Mouse (Mus musculus) kidney, adult 2 months (tissue): ENCODE measurements around the gene Tex10. TPM values are rescaled to one million over a fixed set of nuclear protein-coding genes. Genes with fewer than 3 reads are reported as not detected.
"Not testable (repeated sequence)": the region's sequence is repeated elsewhere in the genome, so short reads cannot be mapped to it uniquely, and the experiment has no call there.

Source experiments
- DNase-seq: peaks from one replicate; pipeline ENCODE4 v3.0.0; 2021
- H3K27ac ChIP-seq: fragments of 200-500 bp; 2 replicates; pipeline ENCODE4 v1.5.1; 2012; ENCODE audit warnings: low read depth, low read length, control low read depth, inconsistent platforms; ENCODE audit not compliant: insufficient read depth
- H3K27me3 ChIP-seq: fragments of 200-500 bp; replicated peaks from 2 replicates; pipeline ENCODE4 v1.6.1; 2012; ENCODE audit warnings: mild to moderate bottlenecking, moderate library complexity, low read length, inconsistent platforms; ENCODE audit not compliant: control insufficient read depth, insufficient read depth
- H3K36me3 ChIP-seq: fragments of 200-500 bp; 2 replicates; pipeline ENCODE4 v1.6.1; 2012; ENCODE audit warnings: mild to moderate bottlenecking, moderate library complexity, low read length, inconsistent platforms; ENCODE audit not compliant: control insufficient read depth, insufficient read depth
- H3K4me1 ChIP-seq: fragments of 200-500 bp; 2 replicates; pipeline ENCODE4 v1.6.1; 2011; ENCODE audit warnings: low read length; ENCODE audit not compliant: control insufficient read depth, insufficient read depth
- H3K4me3 ChIP-seq: fragments of 200-500 bp; 2 replicates; pipeline ENCODE4 v1.5.1; 2011; ENCODE audit warnings: mild to moderate bottlenecking, low read depth, low read length, control low read depth; ENCODE audit not compliant: insufficient read depth
- CTCF ChIP-seq: fragments of 200-500 bp; conservative IDR thresholded peaks from 2 replicates; pipeline ENCODE4 v1.5.1; 2011; ENCODE audit warnings: low read depth, mild to moderate bottlenecking, control low read depth, low read length, moderate library complexity, mixed read lengths; ENCODE audit not compliant: insufficient read depth, insufficient read length
- POLR2A ChIP-seq: fragments of 200-500 bp; IDR thresholded peaks from one replicate; pipeline ENCODE4 v1.6.1; 2011; ENCODE audit warnings: low read depth, low read length, control low read depth
- WGBS: fragments of 180-500 bp; shearing (Covaris S2); methylation state at CpG from one replicate; pipeline ENCODE4 v1.1.7; 2018; 5-methylcytosine and 5-hydroxymethylcytosine counted together
- polyA plus RNA-seq: library from polyadenylated mRNA; depleted of rRNA; stranded (reverse); fragments of >200 nt; gene quantifications from 2 replicates; pipeline ENCODE4 v1.2.3, GENCODE M21; 2012

The Tex10 gene
- polyA plus RNA-seq, 1 experiment = 9.4 TPM

DNA sequence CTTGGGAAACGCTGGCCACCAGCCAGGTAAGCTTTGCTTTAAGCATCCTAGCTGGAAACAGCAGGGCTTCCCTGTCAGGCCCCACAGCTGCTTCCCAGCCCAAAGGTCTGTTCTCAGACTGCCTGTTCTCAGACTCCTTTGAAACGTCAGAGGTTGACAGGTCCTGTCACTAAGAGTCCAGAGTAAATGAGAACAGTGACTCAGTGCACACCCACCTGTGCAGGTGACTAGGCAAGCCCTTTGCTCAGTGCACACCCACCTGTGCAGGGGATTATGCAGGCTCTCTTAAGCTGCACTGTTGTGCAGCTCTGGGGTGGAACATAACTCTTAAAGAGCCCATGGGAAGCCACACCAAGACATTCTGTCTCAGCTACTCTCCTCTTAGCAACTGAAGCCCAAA lies 49.5 kb downstream of the Tex10 start:
- no peaks in the 10 kb centered on the region for H3K4me1 ChIP-seq
- H3K36me3 ChIP-seq = no peaks in the 10 kb centered on the region; the same call in 1 of the 2 replicates
- no peak for DNase-seq
- no peak overlapping the region for H3K4me3 ChIP-seq
- no peaks in the 10 kb centered on the region for H3K27me3 ChIP-seq
- H3K27ac ChIP-seq = no peak overlapping the region
- 43% methylated on average over 2 of the region's 2 CpGs for WGBS
- TF ChIP-seq POLR2A (no peak), CTCF (no peak)

- no peaks in the 10 kb centered on the region for H3K27me3 ChIP-seq
- DNase-seq = no peak
- no peaks in the 10 kb centered on the region; the same call in 1 of the 2 replicates for H3K36me3 ChIP-seq
- no peak overlapping the region for H3K4me3 ChIP-seq
- H3K27ac ChIP-seq = no peak overlapping the region
- TF ChIP-seq POLR2A = no peak
- no peak for TF ChIP-seq CTCF
- 94% methylated on average over 1 of the region's 1 CpGs for WGBS
- no peaks in the 10 kb centered on the region for H3K4me1 ChIP-seq
Observed at GRCm38 (mm10) chr4:48422633-48423032, 50.6 kb downstream of the Tex10 start.

DNA sequence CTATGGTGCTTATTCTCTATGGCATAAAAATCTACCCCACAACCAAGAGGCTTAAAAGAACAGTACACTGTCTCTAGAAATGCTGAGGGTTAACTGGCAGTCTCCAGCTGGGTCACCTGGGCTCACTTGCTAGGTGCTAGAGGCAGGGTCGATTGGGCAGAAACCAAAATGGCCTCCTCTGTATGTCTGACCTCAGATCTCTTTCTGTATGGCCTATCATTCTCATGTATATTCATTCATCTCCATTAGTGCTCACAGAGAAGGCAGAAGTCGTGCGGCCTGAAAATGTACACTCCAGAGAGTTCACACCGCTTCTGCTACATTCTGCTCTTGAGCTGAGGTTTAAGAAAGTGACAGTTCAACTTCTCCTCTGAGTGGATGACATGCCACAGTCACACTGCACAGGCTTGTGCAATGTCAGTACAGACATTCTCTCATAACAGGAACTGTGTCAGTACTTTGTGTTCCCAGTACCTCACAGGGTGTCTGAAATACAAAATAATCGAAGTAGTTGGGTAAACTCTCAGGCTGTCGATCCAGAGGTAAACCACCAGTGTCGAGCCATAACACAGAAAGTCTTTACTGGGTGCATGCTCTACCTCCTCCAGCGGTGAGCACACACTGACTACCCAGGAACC lies 54.3 kb downstream of the Tex10 start:
- TF ChIP-seq POLR2A (no peak), CTCF (no peak)
- no peak for DNase-seq

DNA sequence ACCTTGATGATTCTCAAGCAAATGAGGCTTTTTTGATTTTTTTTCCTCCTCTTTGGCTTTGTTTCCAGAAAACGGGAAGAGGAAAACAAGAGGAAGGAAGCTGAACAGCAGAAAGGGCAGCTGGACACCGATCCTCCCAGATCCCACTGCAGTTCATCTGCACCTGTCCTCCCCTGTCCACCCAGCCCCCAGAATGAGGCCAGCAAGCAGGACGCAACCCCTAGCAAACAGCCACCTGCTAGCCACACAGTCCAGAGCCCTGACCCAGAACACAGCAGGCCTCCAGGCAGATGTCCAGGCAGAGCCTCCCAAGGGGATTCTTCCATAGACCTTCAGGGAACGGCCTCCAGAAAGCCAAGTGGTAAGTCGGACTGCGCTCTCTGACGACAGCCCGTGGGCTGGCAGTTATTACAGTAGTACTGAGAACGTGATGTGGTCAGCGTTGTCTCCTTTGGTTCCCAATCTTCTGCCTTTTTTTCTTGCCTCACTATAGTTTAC lies 57.4 kb downstream of the Tex10 start:
- H3K27ac ChIP-seq = no peak overlapping the region
- 74% methylated on average over 10 of the region's 10 CpGs for WGBS
- H3K36me3 ChIP-seq = no peaks in the 10 kb centered on the region
- peak; percentile 7 for DNase-seq
- H3K4me3 ChIP-seq = no peak overlapping the region
- H3K27me3 ChIP-seq = no peaks in the 10 kb centered on the region
- no peak for TF ChIP-seq CTCF
- H3K4me1 ChIP-seq = no peaks in the 10 kb centered on the region

More for the DNA sequence above, 54.3 kb downstream of the Tex10 start:
- H3K4me1 ChIP-seq = no peaks in the 10 kb centered on the region
- H3K36me3 ChIP-seq = no peaks in the 10 kb centered on the region
- H3K27me3 ChIP-seq = no peaks in the 10 kb centered on the region
- H3K27ac ChIP-seq = no peak overlapping the region
- 89% methylated on average over 8 of the region's 8 CpGs for WGBS
- no peak overlapping the region for H3K4me3 ChIP-seq

GRCm38 (mm10) chr4:48413473-48413872 lies 59.8 kb downstream of the Tex10 start:
- Histone ChIP-seq H3K4me1 (no peaks in the 10 kb centered on the region), H3K4me3 (no peak overlapping the region), H3K36me3 (no peaks in the 10 kb centered on the region), H3K27ac (no peak overlapping the region), H3K27me3 (no peaks in the 10 kb centered on the region)
- WGBS = 89% methylated on average over 8 of the region's 8 CpGs
- DNase-seq = no peak
- TF ChIP-seq POLR2A (no peak), CTCF (no peak)

DNA sequence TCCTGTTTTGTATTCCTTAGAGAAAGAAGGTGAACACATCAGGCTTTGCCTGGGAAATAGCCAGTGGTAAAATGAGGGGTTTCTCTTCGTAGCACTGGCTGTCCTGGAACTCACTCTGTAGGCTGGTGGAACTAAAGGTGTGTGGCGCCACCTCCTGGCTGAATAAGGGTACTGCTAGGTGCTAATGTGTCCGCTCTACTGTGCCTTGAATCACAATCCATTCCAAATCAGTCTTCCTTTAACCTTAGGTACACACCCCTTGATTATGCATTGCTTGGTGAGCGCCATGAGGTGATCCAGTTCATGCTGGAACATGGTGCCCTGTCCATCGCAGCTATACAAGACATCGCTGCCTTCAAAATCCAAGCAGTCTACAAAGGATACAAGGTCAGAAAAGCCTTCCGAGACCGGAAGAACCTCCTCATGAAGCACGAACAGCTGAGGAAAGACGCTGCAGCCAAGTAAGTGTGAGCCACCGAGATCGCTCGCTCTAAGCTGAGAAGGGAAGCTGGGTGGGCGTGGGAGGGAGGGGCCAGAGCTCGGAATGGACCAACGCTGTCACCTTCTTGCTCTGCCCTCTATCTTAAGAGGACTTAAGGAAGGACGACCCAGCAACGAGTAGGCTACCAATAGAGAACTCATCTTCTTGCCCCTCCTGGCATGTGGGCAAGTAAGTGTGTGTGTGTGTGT lies 65.8 kb downstream of the Tex10 start:
- no peak overlapping the region for H3K27ac ChIP-seq
- no peaks in the 10 kb centered on the region for H3K36me3 ChIP-seq
- TF ChIP-seq POLR2A = no peak
- peak; percentile 79 for TF ChIP-seq CTCF
- H3K27me3 ChIP-seq = no peaks in the 10 kb centered on the region
- 56% methylated on average over 18 of the region's 18 CpGs for WGBS
- no peak overlapping the region for H3K4me3 ChIP-seq
- peak; percentile 21 for DNase-seq
- H3K4me1 ChIP-seq = no peaks in the 10 kb centered on the region

- H3K27me3 ChIP-seq, H3K4me3 ChIP-seq, H3K36me3 ChIP-seq, DNase-seq, H3K4me1 ChIP-seq, H3K27ac ChIP-seq: not testable (repeated sequence)
- whole genome bisulfite sequencing = 87% methylated on average over 10 of the region's 10 CpGs
Observed at GRCm38 (mm10) chr4:48405724-48406491, 67.4 kb downstream of the Tex10 start.
